Mouse (Mus musculus) lung, postnatal 0 days (tissue): ENCODE results near the gene Cyp11a1.

Source experiments
- CTCF ChIP-seq: IDR thresholded peaks from 2 replicates; pipeline ENCODE4 v1.5.1; 2016; ENCODE audit warnings: antibody characterized with exemption, mild to moderate bottlenecking
- EP300 ChIP-seq: IDR thresholded peaks from 2 replicates; pipeline ENCODE4 v1.6.1; 2016; ENCODE audit warnings: antibody characterized with exemption, mild to moderate bottlenecking, control low read depth

GRCm38 (mm10) chr9:57963249-57963997 lies 42.8 kb upstream of the Cyp11a1 start:
- TF ChIP-seq EP300: no peak
- TF ChIP-seq CTCF: no peak
